Mouse (Mus musculus) lung, postnatal 4 days (tissue): ENCODE data around the gene Arid1a.
A peak's percentile ranks its signal among the peaks of the same experiment; 100 is the strongest.
"Not testable (repeated sequence)": the region's sequence is repeated elsewhere in the genome, so short reads cannot be mapped to it uniquely, and the experiment has no call there.

Experiments used
- DNase-seq, 2 experiments: peaks; one replicate each; pipeline ENCODE4 v3.0.0; 2021

The Arid1a gene

DNA sequence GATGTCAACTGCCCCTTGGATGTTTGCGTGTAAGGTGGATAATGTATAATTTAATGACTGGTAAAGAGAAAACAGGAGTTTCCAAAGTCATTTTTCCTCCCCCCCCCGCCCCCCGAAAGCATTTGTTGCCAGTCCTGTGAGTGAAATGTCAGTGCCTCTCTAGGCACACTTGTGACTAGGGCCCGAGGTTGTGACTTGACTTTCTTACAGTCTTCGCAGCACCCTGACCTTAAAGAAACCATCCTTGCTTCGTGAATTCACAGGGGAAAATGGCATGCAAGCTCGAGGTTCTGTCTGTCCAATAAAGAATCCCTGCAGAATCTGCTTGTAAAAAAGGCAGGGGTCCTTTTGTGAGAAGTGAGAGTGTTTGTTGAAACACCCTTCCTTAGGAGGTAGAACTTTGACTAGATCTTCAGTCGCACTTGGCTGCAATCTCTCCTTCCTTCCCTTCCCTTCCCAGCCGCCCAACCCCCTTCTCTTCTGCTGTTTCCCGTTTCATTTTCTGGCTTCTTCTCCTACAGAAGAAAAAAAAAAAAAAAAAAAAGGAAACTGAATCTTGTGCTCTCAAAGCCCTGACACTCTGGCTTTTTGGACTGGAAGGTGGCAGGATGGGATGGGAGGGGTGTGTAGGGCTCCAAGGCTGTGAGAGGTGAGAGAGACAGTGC, 82.8 kb downstream of the Arid1a start:
- DNase-seq: peak; percentile 70 to 73

DNA sequence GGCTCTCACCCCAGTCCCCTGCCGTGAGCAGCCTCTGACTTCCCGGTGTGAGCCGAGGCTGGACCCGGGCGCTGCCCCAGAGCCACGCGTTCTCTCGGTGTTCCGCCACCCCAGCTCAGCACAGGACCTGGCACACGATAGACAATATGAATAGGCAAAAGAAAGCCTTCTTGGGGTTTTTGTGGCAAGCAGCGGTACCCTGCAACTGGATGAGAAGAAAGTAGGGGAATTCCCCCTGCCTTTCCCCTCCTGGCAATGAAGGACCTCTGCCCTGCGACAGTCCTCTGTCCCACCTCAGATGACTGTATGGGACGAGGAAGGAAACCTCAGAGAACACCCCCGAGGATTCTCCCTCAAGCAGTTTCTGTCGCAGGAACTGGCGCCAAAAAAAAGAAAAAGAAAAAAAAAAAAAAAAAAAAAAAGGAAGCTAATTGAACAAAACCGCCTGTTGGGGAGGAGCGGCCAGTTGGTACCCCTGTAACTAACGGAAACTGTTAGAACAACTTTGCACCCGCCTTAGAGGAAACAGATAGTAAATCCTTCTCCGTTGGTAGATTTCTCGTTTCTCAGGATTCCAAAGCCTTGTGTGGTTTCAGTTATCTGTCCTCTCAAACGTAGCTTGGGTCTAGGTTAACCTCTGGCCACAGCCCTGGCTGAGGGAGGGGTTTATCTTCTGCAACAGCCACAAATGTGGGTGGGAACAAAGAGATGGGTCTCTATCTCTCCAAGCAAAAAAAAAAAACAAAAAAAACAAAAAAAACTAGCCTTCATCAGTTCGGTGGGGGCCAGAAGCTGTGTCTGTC, 83.5 kb downstream of the Arid1a start:
- DNase-seq: peak; percentile 46 to 56

DNA sequence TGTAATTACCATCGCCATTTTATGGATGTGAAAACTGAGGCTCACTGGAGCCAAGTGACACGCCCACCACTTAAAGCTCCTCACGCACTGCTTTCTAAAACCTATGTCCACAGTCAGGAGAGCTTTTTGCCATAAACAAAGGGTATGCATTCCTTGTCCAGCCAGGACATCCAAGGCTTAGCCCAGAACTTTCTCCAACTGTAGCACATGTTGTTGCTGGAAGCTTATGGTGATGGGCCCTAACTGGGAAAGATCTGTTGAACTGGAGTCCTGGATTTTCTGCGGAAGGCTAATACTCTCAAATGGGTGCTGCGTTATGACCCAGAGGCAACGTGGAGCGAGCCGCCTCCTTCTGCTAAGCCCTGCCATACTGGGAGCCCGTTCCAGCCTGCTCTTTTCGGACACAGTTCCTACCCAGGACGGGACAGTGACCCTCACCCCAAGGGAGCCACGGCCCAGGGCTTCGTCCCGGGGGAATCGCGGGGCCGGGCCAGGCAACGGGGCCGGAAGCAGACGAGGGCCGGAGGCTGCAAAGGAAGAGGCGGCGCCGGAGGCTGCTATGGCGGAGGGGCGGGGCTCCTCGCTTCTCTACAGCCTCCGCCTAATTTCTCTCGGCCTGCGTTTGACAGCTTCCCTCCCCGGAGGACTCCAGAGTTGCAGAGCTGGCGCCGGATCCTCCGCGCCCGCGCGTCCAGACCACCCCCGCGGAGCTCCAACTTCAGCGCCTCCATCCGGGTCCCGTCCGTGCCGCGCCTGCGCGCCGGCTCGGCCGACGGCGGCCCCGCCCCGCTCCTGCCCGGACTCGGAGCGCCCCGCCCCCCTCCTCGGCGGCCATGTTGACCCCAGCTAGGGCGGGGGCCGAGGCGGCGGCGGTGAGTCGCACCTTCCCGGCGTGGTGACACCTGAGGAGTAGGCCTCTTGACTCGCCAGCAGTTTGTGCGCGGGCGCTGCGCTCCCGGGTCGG, 84.4 kb downstream of the Arid1a start, which contains the start of gene Pigv:
Gene Pigv (minus strand): TSS at position 767 of the 964 bp plus-strand sequence.
- peak; percentile 95 to 96 for DNase-seq

- peak; percentile 86 to 88 for DNase-seq
Measured at GRCm38 (mm10) chr4:133671184-133671880, 85.2 kb downstream of the Arid1a start.

DNA sequence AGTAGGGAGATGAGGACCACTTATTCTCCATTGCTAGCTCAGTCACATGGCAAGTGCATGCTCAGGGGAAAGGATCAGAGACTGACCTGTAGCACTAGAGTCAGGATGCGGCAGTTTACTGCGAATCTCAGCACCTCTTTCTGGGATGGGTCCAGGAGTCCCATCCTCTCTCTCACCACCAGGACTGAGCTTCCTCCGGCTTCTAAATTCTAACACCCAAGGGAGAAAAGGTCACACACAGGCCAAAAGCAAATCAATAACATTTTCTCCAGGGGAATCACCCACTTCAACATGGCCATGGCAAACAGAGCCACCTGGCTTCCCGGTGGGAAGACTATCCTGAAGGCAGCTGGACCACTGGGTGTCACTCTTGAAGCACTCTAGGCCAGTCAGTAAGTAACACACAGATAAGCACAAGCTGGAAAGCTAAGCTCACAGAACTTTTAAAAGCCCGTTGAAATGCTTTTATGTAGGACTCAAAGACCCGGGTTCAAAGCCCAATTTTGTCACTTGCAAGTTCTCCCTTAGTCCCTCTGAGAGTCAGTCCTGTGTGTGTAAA, 86.8 kb downstream of the Arid1a start:
- DNase-seq: no peak

DNA sequence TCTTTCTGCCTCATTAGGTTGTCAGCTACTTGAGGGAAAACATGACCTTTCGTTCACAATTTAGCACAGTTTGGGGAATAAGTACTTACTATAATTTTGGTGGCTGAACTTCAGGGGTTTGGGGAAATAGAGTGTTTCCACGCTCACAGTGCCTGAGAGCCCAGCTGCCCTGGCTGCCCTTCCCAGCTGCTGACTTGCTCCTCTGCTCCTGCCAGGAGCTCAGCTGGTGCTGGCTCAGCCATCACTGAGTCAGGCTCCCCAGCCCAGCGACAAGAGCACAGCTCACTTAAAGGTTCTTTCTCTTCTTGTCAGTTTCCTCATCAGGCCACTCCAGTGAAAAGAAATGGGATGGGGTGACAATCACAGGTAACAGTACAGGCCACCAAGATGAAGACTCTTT, 88.0 kb downstream of the Arid1a start:
- DNase-seq: peak in 1 of 2 experiments; percentile 53

DNA sequence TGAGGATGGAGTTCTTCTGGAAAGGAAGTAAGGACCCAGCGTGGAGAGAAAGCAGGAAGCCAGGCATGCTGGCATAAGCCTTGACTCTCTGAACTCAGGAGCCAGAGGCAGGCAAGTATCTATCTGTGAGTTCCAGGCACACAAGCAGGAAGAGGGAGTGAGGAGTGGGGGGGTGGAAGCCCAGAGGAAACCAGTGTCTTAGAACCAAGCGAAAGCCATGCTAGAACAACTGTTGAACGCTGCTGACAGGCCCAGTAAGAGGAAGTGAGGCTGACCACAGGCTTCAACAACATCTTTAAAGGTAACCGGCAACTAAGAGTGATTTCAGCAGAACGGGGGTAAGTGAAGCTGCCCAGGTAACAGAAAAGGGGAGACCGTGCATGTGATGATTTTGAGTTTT, 90.4 kb downstream of the Arid1a start:
- peak; percentile 44 to 48 for DNase-seq

GRCm38 (mm10) chr4:133665118-133665517, 91.5 kb downstream of the Arid1a start:
- DNase-seq: no peak

- DNase-seq: no peak
Measured at GRCm38 (mm10) chr4:133662945-133663344, 93.6 kb downstream of the Arid1a start.

GRCm38 (mm10) chr4:133662421-133662820, 94.1 kb downstream of the Arid1a start:
- DNase-seq: no peak

- peak; percentile 88 to 94 for DNase-seq
Measured at GRCm38 (mm10) chr4:133660193-133661155, 96.1 kb downstream of the Arid1a start.

GRCm38 (mm10) chr4:133659497-133660192, 96.9 kb downstream of the Arid1a start:
- DNase-seq: peak; percentile 80 to 86

DNA sequence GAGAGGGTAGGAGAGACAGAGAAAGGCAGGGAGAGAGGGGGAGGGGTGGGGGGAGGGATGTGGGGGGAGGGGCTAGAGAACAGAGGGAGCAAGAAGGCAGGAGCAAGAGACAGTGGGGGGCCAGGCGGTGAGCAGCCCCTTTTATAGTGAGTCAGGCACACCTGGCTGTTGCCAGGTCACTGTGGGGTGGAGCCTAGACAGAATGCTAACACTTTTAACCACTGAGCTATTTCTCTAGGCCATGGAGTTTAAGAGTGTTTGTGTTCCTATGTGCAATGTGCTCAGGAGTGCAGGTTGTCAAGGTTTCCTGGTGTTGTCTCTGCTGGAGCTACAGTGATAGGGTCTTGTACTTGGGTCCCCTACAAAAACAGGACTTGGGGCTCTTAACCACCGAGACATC, 97.8 kb downstream of the Arid1a start:
- no peak for DNase-seq

DNA sequence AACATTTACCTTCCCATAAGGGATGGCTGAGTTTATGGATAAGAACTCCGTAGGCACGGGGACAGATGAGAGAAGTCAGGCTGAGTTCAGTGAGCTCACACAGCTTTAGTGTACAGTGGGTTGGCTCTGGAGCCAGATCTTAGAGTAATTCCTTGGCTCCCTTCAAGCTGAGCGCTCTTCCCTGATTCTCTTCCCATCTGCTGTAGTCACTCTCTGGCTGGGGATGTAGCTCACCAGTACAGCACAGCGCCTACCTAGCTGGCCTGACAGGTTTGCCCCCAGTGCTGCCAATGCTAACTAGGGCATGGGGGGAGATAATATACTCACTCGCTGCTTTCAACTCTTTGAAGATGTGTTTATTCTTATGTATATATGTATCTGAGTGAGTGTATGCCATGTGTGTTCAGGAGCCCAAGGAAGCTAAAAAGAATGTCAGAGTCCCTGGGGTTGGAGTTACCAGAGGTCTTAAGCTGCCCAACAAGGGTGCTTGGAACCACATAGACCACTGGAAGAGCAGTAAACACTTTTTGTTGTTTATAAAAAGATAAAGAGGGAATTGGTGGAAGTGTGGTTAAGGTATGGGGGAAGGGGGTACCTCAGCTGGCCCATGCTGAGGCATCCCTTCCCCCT, 98.6 kb downstream of the Arid1a start:
- no peak for DNase-seq

GRCm38 (mm10) chr4:133656997-133657396, 99.6 kb downstream of the Arid1a start:
- no peak for DNase-seq

GRCm38 (mm10) chr4:133656294-133656693, 100.3 kb downstream of the Arid1a start:
- no peak for DNase-seq

DNA sequence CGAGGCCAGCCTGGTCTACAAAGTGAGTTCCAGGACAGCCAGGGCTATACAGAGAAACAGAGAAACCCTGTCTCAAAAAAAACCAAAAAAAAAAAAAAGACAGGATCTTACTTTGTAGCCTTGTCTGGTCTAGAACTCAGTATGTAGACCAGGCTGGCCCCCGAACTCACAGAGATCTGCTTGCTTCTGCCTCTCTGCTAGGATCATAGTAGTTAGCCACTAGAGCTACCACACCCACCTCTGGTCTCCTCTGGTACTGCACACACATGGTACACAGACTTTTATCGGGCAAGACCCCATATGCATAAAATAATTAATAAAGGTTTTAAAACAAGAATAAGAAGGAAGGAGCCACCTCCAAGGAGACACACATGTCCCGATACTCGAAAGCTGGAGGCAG, 102.5 kb downstream of the Arid1a start:
- not testable (repeated sequence) for DNase-seq

DNA sequence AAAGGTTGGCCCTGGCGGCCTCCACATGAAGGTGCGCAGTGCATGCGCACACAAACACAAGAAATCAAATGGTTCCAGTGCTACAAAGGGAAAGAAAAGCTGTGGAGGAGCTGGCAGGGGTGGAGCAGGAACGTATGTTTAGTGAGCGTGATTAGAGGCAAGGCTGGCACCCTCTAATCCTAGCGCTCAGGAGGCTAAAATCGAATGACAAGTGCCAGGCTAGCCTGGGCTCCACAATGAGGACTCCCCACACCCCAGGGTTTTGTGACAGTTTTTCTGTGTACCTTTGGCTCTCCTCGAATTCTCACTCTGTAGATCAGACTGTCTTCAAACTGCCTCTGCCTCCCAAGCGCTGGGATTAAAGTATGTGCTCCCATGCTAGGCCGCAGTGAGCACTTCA, 103.8 kb downstream of the Arid1a start:
- no peak for DNase-seq

- no peak for DNase-seq
Measured at GRCm38 (mm10) chr4:133651986-133652385, 104.6 kb downstream of the Arid1a start.

- DNase-seq: no peak
Measured at GRCm38 (mm10) chr4:133651445-133651844, 105.1 kb downstream of the Arid1a start.
